Mouse (Mus musculus) adrenal gland, adult 2 months (tissue): ENCODE results near the gene Map1b. TPM values are rescaled to one million over a fixed set of nuclear protein-coding genes. Genes with fewer than 3 reads are reported as not detected.

Source experiments
- DNase-seq: peaks from one replicate; pipeline ENCODE4 v3.0.0; 2021
- polyA plus RNA-seq: library from polyadenylated mRNA; depleted of rRNA; stranded (reverse); fragments of >200 nt; gene quantifications from 2 replicates; pipeline ENCODE4 v1.2.3, GENCODE M21; 2012
- total RNA-seq, 2 experiments: library from RNA; stranded (reverse); gene quantifications; 2 replicates each; pipeline ENCODE4 v1.2.3; 2021

The Map1b gene
- total and polyA plus RNA-seq, 3 experiments: 4.0 to 110 (median 107) TPM

DNA sequence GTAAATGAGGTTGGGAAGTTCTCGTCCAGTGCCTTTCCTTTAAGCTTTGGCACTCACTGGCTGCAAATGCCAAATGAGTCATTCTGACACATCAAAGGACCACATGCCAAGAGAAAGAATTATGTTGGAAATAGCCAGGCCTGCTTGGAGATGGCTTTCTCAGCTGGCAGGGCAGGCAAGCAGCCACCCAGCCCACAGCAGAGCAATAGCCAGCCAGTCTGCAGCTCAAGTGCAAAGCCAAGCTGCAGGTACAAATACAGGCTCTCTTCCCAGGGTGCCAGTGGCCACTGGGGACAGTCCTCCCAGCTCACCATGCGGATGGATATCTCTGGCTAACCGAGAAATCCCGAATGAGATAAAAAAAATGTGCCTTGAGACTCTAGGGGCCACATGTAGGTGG is 12.1 kb upstream of the Map1b start:
- peak; percentile 88 for DNase-seq

GRCm38 (mm10) chr13:99527936-99528335 is 11.6 kb upstream of the Map1b start:
- DNase-seq: no peak

DNA sequence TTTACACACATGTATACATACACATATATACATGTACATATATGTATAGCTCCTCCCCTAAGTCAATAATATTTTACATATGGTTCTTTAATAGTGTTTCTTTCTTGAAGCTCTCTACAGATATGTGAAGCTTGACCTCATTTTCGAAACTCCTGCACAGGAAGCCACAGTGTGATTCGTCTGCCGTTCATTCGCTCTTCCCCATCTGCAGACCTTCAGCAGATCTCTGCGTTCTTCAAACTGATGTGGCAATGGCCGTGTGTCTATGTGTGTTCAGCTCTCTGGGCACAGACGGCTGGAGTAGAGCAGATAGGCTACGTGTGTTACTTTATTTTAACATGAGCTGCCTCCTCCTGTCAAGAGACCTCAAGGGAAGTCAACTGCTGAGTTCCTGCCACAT is 9.2 kb upstream of the Map1b start:
- DNase-seq: no peak

GRCm38 (mm10) chr13:99517836-99518235 is 1.5 kb upstream of the Map1b start:
- no peak for DNase-seq

- DNase-seq: peak; percentile 44
Observed at GRCm38 (mm10) chr13:99515736-99516447, 448 bp downstream of the Map1b start.

DNA sequence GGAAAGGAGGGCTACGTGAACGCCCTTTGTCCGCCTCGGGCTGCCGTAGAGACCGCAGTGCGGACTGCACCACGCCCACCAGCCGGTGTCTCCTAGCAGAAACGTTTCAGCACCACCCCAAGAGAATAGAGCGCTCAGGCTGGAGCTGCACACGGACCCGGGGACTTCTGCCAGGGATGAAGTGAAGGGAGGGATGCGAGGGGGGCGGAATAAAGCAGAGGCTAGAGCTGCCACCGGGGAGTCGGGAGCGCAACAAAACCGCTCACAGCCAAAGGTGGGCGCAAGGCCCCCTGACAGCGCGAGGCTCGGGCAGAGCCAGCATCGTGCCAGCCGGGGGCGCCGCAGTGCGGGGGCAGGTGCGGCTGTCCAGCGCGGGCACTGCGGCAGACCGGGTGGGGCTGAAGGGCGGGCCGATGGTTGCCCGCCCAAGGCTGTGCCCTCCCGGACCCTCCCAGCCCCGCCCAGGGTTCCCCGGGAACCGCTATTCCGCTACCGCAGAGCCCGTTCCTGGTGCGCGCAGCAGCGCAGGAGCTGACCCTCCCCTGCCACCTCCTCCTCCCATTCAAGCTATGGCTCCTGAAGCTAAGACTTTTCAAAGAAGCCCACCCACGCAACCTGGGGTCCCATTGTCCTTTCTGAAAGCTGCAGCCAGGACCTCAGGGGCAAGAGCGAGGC is 1.3 kb downstream of the Map1b start:
- peak; percentile 84 for DNase-seq

DNA sequence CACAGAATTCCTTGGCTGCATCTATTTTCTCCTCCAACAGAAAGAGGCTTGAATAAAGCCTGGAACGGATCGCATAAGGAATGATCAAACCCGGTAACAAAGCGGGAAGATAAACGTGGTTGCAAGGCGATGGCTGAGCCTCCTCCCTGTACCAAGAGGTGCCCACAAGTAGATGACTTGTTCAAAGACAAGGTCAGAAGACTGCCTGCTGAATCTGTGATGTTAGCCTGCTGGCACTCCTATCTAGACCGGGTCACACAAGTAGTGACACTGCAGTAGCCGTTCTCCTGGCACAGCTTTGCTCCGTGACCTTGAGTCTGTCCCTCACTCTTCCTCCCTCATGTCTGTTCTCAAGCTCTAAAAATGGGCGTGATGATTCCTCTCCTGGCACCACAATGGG is 2.4 kb downstream of the Map1b start:
- DNase-seq: peak; percentile 67

GRCm38 (mm10) chr13:99513138-99513537 is 3.2 kb downstream of the Map1b start:
- DNase-seq: peak; percentile 85

DNA sequence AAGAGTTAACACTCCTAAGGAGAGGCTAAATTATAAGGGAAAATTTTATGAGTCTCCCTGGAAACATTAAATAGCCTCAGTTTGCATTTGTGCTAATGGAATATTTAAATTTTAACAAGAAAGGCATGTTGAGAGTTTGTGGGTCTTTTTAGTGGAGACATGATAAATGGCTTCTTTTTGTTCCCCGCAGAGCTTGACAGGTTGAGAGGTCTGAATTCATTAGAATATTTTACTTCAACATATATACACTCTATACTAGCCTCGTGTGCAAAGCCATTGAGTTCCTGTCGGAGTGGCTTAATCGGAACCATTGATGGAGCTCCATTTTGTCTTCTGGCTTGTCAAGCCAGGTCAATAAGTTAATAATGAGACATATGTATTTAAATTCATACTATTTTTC is 6.4 kb downstream of the Map1b start:
- no peak for DNase-seq

GRCm38 (mm10) chr13:99506580-99506962 is 9.8 kb downstream of the Map1b start:
- no peak for DNase-seq

GRCm38 (mm10) chr13:99505826-99506579 is 10.3 kb downstream of the Map1b start:
- DNase-seq: no peak

GRCm38 (mm10) chr13:99503370-99503979 is 12.9 kb downstream of the Map1b start:
- no peak for DNase-seq

GRCm38 (mm10) chr13:99502911-99503310 is 13.4 kb downstream of the Map1b start:
- DNase-seq: no peak

GRCm38 (mm10) chr13:99502126-99502744 is 14.1 kb downstream of the Map1b start:
- DNase-seq: no peak

GRCm38 (mm10) chr13:99501393-99501792 is 14.9 kb downstream of the Map1b start:
- DNase-seq: no peak

- DNase-seq: no peak
Observed at GRCm38 (mm10) chr13:99500609-99501008, 15.7 kb downstream of the Map1b start.

- no peak for DNase-seq
Observed at GRCm38 (mm10) chr13:99499764-99500163, 16.6 kb downstream of the Map1b start.

DNA sequence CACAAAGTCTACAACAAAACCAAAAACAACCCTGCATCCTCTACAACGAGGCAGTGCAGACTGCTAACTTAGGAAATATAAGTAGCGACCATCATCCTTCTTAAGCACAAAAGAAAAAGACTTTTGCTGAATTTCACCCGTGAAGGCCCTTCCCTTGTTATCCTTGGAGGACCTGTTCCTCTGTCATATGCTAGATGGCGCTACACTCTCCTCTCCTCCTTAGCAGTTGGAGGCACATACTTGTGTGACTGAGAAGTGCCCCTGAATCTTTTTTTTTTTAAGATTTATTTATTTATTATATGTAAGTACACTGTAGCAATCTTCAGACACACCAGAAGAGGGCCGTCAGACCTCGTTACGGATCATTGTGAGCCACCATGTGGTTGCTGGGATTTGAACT is 20.2 kb downstream of the Map1b start:
- DNase-seq: no peak

GRCm38 (mm10) chr13:99494416-99494815 is 21.9 kb downstream of the Map1b start:
- DNase-seq: no peak

DNA sequence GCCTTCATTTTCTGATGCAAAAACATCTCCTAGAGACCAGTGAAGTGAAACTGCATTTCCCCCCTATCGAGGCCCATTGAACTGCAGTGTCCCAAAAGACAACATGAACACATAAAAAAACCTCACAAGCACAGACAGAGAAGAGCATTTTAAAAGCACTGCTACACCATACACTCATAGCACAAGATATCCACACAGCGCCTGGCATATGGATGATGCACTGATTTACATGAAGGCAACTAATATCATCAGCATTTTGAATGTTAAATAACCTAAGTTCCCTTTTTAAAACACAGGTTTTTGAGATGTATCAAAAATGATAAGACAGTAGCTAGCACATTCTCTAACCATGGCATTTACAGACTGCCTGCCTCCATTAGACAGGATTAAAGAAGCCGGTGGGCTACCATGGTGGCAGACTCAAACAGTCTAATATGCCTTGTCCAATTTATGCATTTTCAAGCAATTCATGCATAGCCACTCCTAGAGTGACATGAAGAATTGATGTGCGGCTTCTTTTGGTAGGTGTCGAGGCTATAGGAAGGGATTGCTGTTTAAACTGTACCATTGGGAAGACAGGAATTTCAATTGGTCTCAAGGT is 22.9 kb downstream of the Map1b start:
- no peak for DNase-seq

GRCm38 (mm10) chr13:99492619-99493303 is 23.6 kb downstream of the Map1b start:
- no peak for DNase-seq
